Mouse (Mus musculus): ENCODE data around the gene Lrp8.

The Lrp8 gene

DNA sequence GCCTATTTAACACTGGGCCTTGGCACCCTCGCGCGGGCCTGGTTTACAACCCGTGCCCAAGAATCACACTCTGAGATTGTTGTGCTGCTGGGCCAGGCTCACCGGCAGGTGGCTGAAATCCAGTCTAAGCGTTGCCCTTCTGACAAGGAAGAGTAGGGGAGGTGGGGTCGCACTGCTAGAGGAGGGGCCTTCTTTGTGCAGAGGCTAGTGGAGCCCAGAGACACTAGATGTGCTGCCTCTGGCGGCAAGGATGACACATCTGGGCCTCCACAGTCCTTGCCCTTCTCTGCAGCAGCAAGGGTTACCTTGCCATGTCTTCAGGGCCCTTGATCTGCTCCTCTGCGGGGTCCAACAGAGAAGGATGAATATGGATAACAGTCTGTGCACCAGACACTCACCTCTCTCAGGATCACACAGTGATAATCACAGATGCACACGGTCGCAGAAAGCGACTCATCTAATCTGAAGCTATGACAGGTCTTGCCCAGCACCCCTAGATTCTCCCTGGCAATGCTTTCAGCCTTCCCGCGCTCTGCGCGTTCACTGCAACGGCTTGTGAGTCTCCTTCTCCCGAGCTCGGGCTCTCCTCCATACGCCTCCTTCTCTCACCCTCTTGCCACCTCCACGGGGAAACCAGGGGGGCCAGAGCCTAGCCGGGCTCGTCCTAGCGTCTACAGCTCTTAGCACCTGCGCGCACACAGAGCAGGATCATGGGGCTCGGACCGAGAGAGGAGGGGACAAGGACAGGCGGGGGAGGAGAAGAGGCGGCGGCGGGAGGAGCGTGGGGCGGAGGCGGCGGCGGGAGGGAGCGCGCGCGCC is 486 bp upstream of the Lrp8 start:
- TF ChIP-seq GATA4 (IDR thresholded peaks at IDR 0.05; ENCODE audit: insufficient replicate concordance, low read length) = no peak

DNA sequence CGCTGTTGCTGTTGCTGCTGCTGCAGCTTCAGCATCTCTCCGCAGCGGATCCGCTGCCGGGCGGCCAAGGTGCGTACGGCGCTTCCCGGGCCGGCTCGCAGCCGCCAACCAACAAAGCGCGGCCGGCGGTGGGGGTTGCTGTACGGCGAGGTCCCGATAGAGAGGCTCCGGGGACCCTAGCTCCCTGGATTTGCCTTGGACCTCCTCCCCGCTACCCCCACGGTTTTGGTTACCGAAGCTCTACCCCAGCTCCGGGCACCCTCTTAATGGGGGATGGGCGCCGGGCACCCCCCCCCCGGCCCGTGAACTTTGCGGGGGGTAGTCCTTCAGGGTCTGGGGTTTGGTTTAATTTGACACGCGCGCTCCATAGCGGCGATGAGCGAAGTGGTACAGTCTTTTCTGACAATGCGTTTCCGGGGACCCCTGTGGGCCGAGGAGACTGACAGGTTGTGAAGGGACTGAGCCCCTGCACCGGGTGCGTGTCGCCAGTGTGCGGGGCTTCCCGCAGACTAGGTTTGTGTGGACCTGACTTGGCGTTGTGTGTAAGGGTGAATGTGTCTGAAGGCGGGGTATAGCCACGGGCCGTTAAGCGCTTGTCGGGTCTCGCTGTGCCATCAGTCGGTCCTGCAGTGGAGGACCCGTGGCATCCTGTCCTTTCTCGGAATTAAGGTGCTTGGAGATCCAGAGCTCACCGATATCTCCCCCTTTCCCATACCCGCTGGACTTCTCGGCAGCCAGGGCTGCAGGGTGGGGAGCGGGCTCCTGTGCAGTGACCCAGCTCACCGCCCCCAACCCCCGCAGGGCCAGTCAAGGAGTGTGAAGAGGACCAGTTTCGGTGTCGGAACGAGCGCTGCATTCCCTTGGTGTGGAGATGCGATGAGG is 630 bp downstream of the Lrp8 start:
- no peak for TF ChIP-seq GATA4 (IDR thresholded peaks at IDR 0.05; ENCODE audit: insufficient replicate concordance, low read length)

DNA sequence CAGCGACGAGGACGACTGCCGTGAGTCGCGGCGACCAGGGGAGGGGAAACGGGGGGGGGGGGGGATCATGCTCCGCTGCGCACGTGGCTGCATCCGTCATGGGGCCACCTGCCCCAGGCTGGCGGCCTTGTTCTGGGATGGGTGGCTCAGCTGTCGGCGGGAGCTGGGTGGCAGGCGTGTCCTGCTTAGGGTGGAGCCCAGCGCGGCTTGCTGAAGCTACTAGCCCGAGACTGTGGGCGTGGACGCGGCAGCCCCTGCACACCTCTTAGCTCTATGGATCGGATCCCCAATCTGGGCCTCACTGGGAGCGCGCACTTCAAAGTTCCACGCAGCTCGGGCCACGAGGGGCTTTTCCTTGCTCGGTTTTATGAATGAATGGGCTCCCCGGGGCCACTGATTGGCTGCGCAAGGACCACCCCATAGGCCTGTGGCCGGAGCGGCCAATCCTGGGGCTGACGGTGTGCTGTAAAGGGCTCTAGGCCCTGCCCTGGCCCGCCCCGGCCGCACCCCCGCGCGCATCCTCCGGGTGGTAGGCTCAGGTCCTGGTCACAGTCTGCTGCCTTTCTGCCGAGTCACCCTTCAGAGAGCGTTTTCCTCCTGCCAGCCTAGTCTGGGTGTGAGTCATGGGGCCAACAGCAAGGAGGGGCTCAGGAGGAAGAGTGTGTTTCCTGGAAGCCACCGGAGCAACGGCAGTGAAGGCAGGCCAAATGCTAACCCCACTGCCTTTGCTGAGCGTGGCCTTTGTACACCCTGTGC is 1.5 kb downstream of the Lrp8 start:
- TF ChIP-seq GATA4 (IDR thresholded peaks at IDR 0.05; ENCODE audit: insufficient replicate concordance, low read length) = no peak

DNA sequence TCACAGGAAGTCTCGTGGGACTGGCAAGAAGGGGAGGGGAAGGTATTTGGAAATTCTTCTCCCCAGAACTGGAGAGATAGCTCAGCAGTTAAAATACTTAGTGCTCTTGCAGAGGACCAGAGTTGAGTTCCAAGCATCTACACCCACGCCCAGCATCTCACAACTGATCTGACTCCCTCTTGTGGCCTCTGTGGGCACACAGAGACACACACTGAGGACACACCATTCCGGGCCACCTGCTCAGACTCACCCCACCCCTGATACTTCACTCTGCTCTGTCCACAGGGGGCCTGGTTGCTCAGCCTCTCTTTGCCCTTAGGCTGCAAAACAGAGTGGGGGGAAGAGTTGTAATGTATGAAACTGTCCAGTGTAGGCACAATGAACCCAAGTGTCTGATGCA is 3.4 kb downstream of the Lrp8 start:
- TF ChIP-seq GATA4 (IDR thresholded peaks at IDR 0.05; ENCODE audit: insufficient replicate concordance, low read length) = no peak

DNA sequence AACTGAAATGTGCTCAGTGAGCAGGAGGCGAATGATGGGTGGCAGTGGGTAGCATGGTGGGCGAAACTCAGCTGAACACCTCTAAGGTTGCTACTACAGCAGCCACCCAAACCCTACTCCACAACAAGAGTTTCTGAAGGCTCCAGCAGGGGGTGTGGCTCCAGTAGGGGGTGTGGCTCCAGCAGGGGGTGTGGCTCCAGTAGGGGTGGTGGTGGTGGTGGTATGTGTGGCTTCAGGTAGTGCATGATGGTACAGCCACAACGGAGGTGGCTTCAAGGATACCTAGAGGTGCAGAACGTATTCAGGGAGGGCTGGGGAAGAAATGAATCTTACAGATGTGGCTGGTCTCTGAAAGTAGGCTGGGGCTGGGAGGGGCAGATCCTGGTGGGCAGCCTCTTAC is 5.7 kb downstream of the Lrp8 start:
- TF ChIP-seq GATA4 (IDR thresholded peaks at IDR 0.05; ENCODE audit: insufficient replicate concordance, low read length) = no peak

DNA sequence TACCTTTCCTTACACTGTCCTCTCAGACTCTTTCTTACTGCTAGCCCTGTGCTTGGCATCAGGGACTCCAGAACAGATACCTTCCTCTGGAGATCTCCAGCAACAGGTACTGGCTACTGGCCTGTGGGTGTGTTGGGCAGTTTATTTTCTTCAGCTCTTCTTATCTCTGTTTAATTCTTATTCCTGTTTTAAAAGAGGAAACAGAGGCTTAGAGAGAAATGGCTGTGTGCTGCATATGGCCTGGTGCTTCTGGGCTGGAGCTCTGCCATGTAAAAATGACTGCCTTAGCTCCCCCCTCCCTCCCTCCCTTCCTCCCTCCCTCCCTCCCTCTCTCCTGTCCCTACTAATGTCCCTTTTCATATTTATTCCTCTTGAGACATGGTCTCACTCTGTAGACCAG is 6.6 kb downstream of the Lrp8 start:
- TF ChIP-seq GATA4 (IDR thresholded peaks at IDR 0.05; ENCODE audit: insufficient replicate concordance, low read length) = no peak

DNA sequence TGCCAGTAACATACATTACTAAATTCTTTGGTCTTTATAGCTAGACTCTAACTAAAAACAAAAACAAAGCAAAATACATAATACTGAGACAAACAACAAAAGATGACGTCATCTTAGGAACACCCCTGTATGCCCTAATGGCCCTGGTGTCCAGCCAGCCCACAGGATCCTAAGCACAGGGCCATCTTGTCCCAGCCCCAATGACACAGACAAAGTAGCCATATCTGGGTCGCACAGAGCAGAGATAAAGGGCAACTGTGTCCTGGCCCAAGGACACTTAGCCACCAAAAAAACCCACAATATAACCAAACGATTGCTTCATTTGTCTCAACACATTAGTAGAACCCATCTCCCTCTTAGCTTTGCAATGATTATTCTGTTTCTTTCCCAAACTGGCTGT is 8.9 kb downstream of the Lrp8 start:
- no peak for TF ChIP-seq GATA4 (IDR thresholded peaks at IDR 0.05; ENCODE audit: insufficient replicate concordance, low read length)

DNA sequence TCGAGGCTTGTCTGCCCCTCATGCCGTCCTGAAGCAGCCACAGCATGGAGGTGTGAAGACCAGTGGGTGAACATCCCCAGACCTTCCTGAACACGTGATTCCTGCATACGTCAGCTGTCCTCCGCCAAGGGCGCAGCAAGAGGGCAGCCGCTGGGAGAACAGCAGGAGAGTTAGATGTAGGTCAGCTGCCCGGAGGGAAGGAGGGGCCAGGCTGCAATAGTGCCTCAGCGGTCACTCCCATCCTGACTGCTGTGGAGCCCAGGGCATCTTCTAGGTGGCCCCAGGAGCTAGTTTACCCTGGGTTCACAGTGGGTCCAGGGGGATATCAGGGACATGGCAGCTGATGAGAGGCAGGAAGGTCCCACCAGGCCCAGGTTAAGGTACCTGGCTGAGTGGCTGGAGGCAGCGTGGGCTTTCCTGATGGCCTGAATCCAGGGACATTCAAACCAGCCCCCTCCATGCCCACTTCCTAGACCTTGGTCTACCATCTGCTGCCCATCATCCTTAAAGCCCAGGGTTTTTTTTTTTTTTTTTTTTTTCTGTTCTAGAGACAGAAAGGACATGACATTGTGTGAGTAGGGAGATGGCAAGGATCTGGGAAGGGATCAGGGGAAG is 9.8 kb downstream of the Lrp8 start:
- TF ChIP-seq GATA4 (IDR thresholded peaks at IDR 0.05; ENCODE audit: insufficient replicate concordance, low read length) = no peak

DNA sequence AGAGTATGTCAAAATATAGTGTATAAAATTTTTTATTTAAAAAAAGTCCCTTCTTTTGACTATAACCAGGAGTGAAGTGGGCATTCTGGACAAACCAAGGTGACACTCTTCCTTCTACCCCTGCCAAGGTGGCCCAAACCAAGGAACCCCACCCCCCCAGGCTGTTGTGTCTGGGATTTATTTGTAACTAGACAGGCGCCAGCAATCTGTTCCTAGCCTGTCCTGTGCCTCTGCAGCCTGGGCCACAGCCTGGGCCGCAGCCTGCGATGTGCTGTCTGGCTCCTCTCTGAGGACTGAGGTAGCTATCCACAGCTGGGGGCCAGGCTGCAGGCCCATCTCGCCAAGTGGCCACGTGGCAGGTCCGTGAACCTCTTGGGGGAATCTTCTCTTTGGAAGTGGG is 10.3 kb downstream of the Lrp8 start:
- no peak for TF ChIP-seq GATA4 (IDR thresholded peaks at IDR 0.05; ENCODE audit: insufficient replicate concordance, low read length)

DNA sequence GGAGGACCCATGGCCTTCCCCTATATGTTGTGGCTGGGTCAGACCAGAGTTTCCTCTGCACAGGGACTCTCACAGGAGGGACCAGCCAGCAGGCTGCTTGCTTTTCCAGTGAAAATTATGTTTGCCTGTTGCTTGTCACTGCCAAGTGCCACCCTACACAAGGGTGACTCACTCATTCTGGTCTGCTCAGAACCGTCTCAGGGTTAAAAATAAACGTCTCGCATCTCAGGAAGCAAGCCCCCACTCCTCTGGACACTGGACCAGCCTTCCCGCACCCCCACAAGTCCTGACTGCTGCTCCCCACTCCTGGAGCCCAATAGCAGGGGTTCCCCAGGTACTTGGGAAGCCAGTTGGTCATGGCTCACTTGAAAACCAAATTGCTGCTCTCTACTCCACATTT is 14.4 kb downstream of the Lrp8 start:
- no peak for TF ChIP-seq GATA4 (IDR thresholded peaks at IDR 0.05; ENCODE audit: insufficient replicate concordance, low read length)

DNA sequence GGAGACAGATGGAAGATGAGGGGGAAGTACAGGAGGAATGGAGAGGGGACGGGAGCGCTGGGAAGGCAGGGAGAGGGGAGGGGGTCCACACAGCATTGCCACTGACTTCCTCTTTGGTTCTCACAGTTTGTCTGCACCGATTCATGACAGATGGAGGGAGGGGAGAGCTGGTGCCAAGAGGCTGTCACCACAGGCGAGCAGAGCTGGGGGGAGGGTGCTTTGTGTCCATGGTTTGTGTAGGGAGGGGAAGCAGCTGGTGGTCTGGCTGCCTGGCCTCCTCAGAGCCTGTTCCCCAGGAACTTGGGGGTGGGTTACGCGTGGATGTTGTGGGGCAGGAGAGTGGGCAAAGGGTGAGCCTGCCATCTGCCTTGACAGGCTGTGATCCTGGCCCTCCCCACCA is 15.4 kb downstream of the Lrp8 start:
- TF ChIP-seq GATA4 (IDR thresholded peaks at IDR 0.05; ENCODE audit: insufficient replicate concordance, low read length) = no peak

DNA sequence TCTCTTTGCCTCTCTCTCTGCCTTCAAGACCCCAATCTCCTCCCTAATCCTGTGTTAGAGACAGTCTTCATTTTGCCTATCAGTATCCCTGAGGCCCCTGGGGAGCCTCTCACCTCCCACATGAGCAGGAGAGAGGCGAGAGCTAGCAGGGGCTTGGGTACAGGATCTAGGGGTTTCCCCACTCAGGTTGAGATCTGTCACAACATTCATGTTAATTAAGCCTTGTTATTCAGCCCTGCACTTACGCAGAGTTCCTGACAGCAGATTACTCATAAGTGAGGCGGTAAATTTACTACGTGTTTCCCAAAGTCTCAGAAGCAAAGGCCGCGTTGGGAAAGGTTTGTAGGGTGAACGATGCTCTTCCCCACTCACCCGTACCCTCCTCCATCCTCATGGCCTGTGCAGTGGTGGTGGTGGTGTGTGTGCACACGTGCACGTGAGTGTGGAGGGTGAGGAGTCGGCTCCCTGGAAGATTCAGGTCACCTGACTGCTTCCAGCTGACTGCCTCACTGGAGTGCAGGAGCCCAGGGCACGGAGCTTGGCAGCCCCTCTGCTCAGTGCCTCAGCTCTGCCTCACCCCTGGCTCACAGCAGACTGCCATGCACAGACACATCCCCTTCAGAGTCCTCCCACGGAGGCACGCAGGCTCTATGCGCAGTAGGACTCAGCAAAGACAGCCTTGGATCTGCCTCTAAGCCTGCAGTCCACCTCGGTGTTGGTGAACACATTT is 18.1 kb downstream of the Lrp8 start:
- no peak for TF ChIP-seq GATA4 (IDR thresholded peaks at IDR 0.05; ENCODE audit: insufficient replicate concordance, low read length)

DNA sequence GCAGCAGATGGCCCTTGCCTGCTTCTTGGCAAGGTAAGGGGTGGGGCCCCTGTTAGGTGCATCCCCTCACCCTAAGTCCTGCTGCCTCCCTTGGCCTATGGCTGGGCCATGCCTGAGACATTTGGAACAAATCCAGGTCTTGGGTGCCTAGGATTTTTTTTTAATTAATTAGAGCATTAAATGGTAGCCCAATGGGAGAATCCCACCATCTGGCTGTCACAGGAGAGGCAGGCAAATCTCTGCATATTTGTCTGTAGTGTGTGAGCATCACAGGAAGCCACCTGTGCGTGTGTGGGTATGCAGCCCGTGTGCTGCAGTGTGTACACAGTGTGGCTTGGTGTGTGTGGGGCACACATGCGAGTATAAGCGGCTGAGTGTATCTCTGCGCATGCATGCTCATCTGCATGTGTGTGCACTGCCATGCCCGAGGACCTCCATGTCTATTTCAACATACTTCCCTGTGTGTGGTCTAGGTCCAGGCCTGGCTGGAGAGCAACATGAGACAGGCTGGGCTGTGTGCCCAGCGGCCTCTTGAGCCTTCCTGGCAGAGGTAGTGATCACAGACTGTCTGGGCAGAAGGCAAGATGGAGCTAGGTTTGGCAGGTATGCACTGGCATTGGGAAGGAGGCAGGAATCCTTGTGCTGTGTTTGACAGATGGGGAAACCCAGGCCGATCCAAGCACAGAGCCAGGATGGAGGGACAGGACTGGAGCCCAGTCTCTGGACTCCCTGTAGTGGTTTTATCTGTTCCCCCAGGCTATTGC is 19.0 kb downstream of the Lrp8 start:
- TF ChIP-seq GATA4 (IDR thresholded peaks at IDR 0.05; ENCODE audit: insufficient replicate concordance, low read length) = no peak

DNA sequence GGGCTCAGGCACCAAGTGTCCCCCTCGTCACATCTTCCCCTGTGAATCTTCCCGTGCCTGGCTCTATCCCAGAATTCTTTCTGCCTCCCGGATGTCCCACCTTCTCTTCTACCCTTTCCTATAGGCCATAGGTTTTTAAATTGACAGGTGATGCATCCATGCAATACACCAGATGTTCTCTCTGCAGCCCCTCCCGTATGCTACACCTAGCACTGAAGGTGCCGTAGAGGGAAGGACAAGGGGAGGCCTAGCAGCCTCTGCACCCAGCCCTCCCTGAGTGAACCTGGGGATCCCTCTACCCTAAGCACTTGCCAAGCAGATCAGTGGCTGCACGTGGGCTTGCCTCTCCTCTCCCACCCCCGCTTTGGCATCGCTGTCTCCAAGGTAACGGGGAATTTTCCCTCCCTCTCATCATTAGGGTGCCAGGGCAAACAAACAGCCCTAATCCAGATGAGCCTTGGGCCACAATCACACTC is 20.9 kb downstream of the Lrp8 start:
- no peak for TF ChIP-seq GATA4 (IDR thresholded peaks at IDR 0.05; ENCODE audit: insufficient replicate concordance, low read length)

All from liver, adult (tissue).